Mouse (Mus musculus): ENCODE data around the gene Stag3. TPM values are rescaled to one million over a fixed set of nuclear protein-coding genes. Genes with fewer than 3 reads are reported as not detected.

The Stag3 gene
- polyA plus RNA-seq, 1 experiment from 2014 or later = 12.5 TPM

GRCm38 (mm10) chr5:138271232-138271631, 8.8 kb upstream of the Stag3 start:
- no peak overlapping the region for H3K9ac ChIP-seq (replicated peaks)
- no peak overlapping the region for H3K4me2 ChIP-seq

GRCm38 (mm10) chr5:138272409-138272923, 7.6 kb upstream of the Stag3 start, which contains the start of gene Gal3st4:
TSS of gene Gal3st4 (minus strand) at chr5:138272840.
- Histone ChIP-seq H3K4me3 (replicated peaks) (peak within 1 kb of the TSS; percentile 0; the same call in 1 of the 2 replicates), H3K27ac (replicated peaks) (peak within 1 kb of the TSS; percentile 1; the same call in 1 of the 2 replicates), H3K9me3 (replicated peaks) (no peaks in the 10 kb centered on the region), H3K9ac (replicated peaks) (no peak within 1 kb of the TSS; the same call in 1 of the 2 replicates), H3K27me3 (replicated peaks) (no peaks in the 10 kb centered on the region), H3K4me1 (peaks cover 39% of the 10 kb centered on the region), H3K36me3 (peaks cover 15% of the 10 kb centered on the region), H3K4me2 (peak within 1 kb of the TSS; percentile 22)
- 2% methylated on average over 12 of the region's 12 CpGs for whole genome bisulfite sequencing
- no peak for ATAC-seq (ENCODE audit: low FRiP score)

More at GRCm38 (mm10) chr5:138271232-138271631, 8.8 kb upstream of the Stag3 start:
- no peaks in the 10 kb centered on the region for H3K27me3 ChIP-seq (replicated peaks)
- H3K9me3 ChIP-seq (replicated peaks) = no peaks in the 10 kb centered on the region
- H3K36me3 ChIP-seq = peaks cover 17% of the 10 kb centered on the region
- peaks cover 27% of the 10 kb centered on the region for H3K4me1 ChIP-seq
- no peak overlapping the region for H3K27ac ChIP-seq (replicated peaks)
- 55% methylated on average over 3 of the region's 3 CpGs for WGBS
- H3K4me3 ChIP-seq (replicated peaks) = no peak overlapping the region
- ATAC-seq (ENCODE audit: low FRiP score) = no peak

- H3K9ac ChIP-seq (replicated peaks) = no peak overlapping the region
- H3K4me1 ChIP-seq = peaks cover 56% of the 10 kb centered on the region
- H3K4me2 ChIP-seq = no peak overlapping the region
- H3K27ac ChIP-seq (replicated peaks) = no peak overlapping the region
- 60% methylated on average over 8 of the region's 8 CpGs for WGBS
- peaks cover 12% of the 10 kb centered on the region for H3K36me3 ChIP-seq
- ATAC-seq (ENCODE audit: low FRiP score) = no peak
- H3K27me3 ChIP-seq (replicated peaks) = no peaks in the 10 kb centered on the region
- no peak overlapping the region for H3K4me3 ChIP-seq (replicated peaks)
- H3K9me3 ChIP-seq (replicated peaks) = no peaks in the 10 kb centered on the region
These were observed 5.9 kb upstream of the Stag3 start for GRCm38 (mm10) chr5:138274186-138274585.

- Histone ChIP-seq H3K4me3 (replicated peaks) (peak overlapping the region; percentile 35), H3K4me2 (peak overlapping the region; percentile 59), H3K27ac (replicated peaks) (no peak overlapping the region), H3K36me3 (peaks cover 12% of the 10 kb centered on the region), H3K27me3 (replicated peaks) (no peaks in the 10 kb centered on the region), H3K9me3 (replicated peaks) (no peaks in the 10 kb centered on the region), H3K4me1 (peaks cover 60% of the 10 kb centered on the region), H3K9ac (replicated peaks) (peak overlapping the region; percentile 46)
- 11% methylated on average over 41 of the region's 41 CpGs for WGBS
- no peak for ATAC-seq (ENCODE audit: low FRiP score)
These were observed 4.6 kb upstream of the Stag3 start for GRCm38 (mm10) chr5:138275216-138276050.

- no peak for ATAC-seq (ENCODE audit: low FRiP score)
- H3K27ac ChIP-seq (replicated peaks) = no peak overlapping the region
- peak overlapping the region; percentile 61 for H3K4me3 ChIP-seq (replicated peaks)
- no peak overlapping the region for H3K9ac ChIP-seq (replicated peaks)
- H3K9me3 ChIP-seq (replicated peaks) = no peaks in the 10 kb centered on the region
- H3K36me3 ChIP-seq = peaks cover 12% of the 10 kb centered on the region
- H3K4me1 ChIP-seq = peaks cover 56% of the 10 kb centered on the region
- no peaks in the 10 kb centered on the region for H3K27me3 ChIP-seq (replicated peaks)
- peak overlapping the region; percentile 78 for H3K4me2 ChIP-seq
- WGBS = 90% methylated on average over 7 of the region's 7 CpGs
These were observed 2.0 kb upstream of the Stag3 start for GRCm38 (mm10) chr5:138277994-138278393.

- Histone ChIP-seq H3K27ac (replicated peaks) (peak overlapping the region; percentile 58), H3K27me3 (replicated peaks) (no peaks in the 10 kb centered on the region), H3K4me2 (peak overlapping the region; percentile 78), H3K4me1 (peaks cover 42% of the 10 kb centered on the region), H3K36me3 (peaks cover 7% of the 10 kb centered on the region), H3K9me3 (replicated peaks) (no peaks in the 10 kb centered on the region), H3K9ac (replicated peaks) (no peak overlapping the region; the same call in 1 of the 2 replicates), H3K4me3 (replicated peaks) (peak overlapping the region; percentile 61)
- 21% methylated on average over 26 of the region's 26 CpGs for WGBS
- ATAC-seq (ENCODE audit: low FRiP score) = no peak
These were observed 357 bp downstream of the Stag3 start for GRCm38 (mm10) chr5:138280425-138280768.

GRCm38 (mm10) chr5:138280829-138281228, 789 bp downstream of the Stag3 start:
- Histone ChIP-seq H3K4me3 (replicated peaks) (peak overlapping the region; percentile 61), H3K9me3 (replicated peaks) (no peaks in the 10 kb centered on the region), H3K4me2 (peak overlapping the region; percentile 78), H3K9ac (replicated peaks) (no peak overlapping the region), H3K27me3 (replicated peaks) (no peaks in the 10 kb centered on the region), H3K27ac (replicated peaks) (no peak overlapping the region), H3K4me1 (peaks cover 38% of the 10 kb centered on the region), H3K36me3 (peaks cover 7% of the 10 kb centered on the region)
- 93% methylated on average over 15 of the region's 15 CpGs for WGBS
- ATAC-seq (ENCODE audit: low FRiP score) = no peak

- Histone ChIP-seq H3K4me1 (peaks cover 28% of the 10 kb centered on the region), H3K9me3 (replicated peaks) (no peaks in the 10 kb centered on the region), H3K4me3 (replicated peaks) (no peak overlapping the region), H3K36me3 (peaks cover 5% of the 10 kb centered on the region), H3K27ac (replicated peaks) (no peak overlapping the region), H3K4me2 (no peak overlapping the region), H3K27me3 (replicated peaks) (no peaks in the 10 kb centered on the region), H3K9ac (replicated peaks) (no peak overlapping the region)
- no peak for ATAC-seq (ENCODE audit: low FRiP score)
- 82% methylated on average over 2 of the region's 2 CpGs for WGBS
These were observed 1.8 kb downstream of the Stag3 start for GRCm38 (mm10) chr5:138281798-138282197.

- Histone ChIP-seq H3K27ac (replicated peaks) (no peak overlapping the region), H3K4me2 (no peak overlapping the region), H3K4me3 (replicated peaks) (no peak overlapping the region), H3K9me3 (replicated peaks) (no peaks in the 10 kb centered on the region), H3K9ac (replicated peaks) (no peak overlapping the region), H3K4me1 (peaks cover 11% of the 10 kb centered on the region), H3K36me3 (no peaks in the 10 kb centered on the region), H3K27me3 (replicated peaks) (no peaks in the 10 kb centered on the region)
- WGBS = 59% methylated on average over 1 of the region's 1 CpGs
- ATAC-seq (ENCODE audit: low FRiP score) = no peak
These were observed 3.5 kb downstream of the Stag3 start for GRCm38 (mm10) chr5:138283540-138283939.

GRCm38 (mm10) chr5:138287861-138288260, 7.8 kb downstream of the Stag3 start:
- Histone ChIP-seq H3K9ac (replicated peaks) (no peak overlapping the region), H3K4me2 (no peak overlapping the region), H3K4me1 (no peaks in the 10 kb centered on the region), H3K36me3 (peaks cover 3% of the 10 kb centered on the region; the same call in 1 of the 2 replicates), H3K4me3 (replicated peaks) (no peak overlapping the region), H3K9me3 (replicated peaks) (no peaks in the 10 kb centered on the region), H3K27me3 (replicated peaks) (no peaks in the 10 kb centered on the region), H3K27ac (replicated peaks) (no peak overlapping the region)
- WGBS = 76% methylated on average over 3 of the region's 3 CpGs
- no peak for ATAC-seq (ENCODE audit: low FRiP score)

- Histone ChIP-seq H3K9ac (replicated peaks) (no peak overlapping the region), H3K36me3 (peaks cover 3% of the 10 kb centered on the region; the same call in 1 of the 2 replicates), H3K4me3 (replicated peaks) (no peak overlapping the region), H3K4me1 (no peaks in the 10 kb centered on the region), H3K9me3 (replicated peaks) (no peaks in the 10 kb centered on the region), H3K4me2 (no peak overlapping the region), H3K27me3 (replicated peaks) (no peaks in the 10 kb centered on the region), H3K27ac (replicated peaks) (no peak overlapping the region)
- WGBS = 91% methylated on average over 1 of the region's 1 CpGs
- ATAC-seq (ENCODE audit: low FRiP score) = no peak
These were observed 11.6 kb downstream of the Stag3 start for GRCm38 (mm10) chr5:138291638-138292037.

- H3K4me2 ChIP-seq = no peak overlapping the region
- H3K27me3 ChIP-seq (replicated peaks) = no peaks in the 10 kb centered on the region
- H3K27ac ChIP-seq (replicated peaks) = no peak overlapping the region
- H3K9me3 ChIP-seq (replicated peaks) = no peaks in the 10 kb centered on the region
- no peaks in the 10 kb centered on the region for H3K4me1 ChIP-seq
- no peak overlapping the region for H3K9ac ChIP-seq (replicated peaks)
- H3K4me3 ChIP-seq (replicated peaks) = no peak overlapping the region
- no peak for ATAC-seq (ENCODE audit: low FRiP score)
- peaks cover 3% of the 10 kb centered on the region; the same call in 1 of the 2 replicates for H3K36me3 ChIP-seq
These were observed 14.1 kb downstream of the Stag3 start for GRCm38 (mm10) chr5:138294158-138294557.
